In the genomic region with DNA sequence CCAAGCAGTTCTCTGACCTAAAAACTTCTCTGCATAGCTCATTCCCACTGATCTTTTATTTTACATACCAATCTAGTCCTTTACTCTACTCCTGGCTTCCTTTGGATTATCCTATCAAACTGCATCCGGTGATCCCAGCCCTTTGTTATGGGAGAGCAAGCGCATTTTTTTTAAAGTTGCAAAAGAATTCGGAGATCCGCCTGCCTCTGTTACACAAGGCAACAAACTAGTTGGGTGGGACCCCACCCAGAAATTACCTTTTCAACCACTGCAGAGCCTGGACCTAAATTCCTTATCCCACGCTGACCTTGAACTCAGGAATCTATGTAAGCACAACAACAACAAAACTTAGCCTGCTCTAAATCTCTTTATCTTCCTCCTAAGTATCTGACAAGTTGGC, we compare ENCODE assay signal across 13 mouse cellular contexts.
"Had no signal": no experiment of that assay in that cellular context is flagged by ENCODE, and none has a peak within 500 bp of the region (broad histone marks: within the 10 kb centered on the region; RNA-seq: fewer than 3 reads in every experiment).

No protein-coding gene starts in this region.

- H3K27ac ChIP-seq: macrophage; midbrain, embryonic 13.5 days; midbrain, embryonic 15.5 days; neural tube, embryonic 12.5 days; stomach, embryonic 15.5 days; stomach, postnatal 0 days had no signal

- H3K36me3 ChIP-seq: midbrain, embryonic 13.5 days; midbrain, embryonic 15.5 days; stomach, embryonic 15.5 days had no signal

- DNase-seq: lung, embryonic 14.5 days; lung, postnatal 10 days; right cerebral cortex, postnatal 14 days; thymus, adult 2 months; thymus, postnatal 36 days had no signal

- H3K4me1 ChIP-seq: midbrain, embryonic 15.5 days; neural tube, embryonic 12.5 days; stomach, embryonic 15.5 days had no signal

- H3K9me3 ChIP-seq: megakaryocyte, embryonic 14.5 days; midbrain, embryonic 13.5 days; midbrain, embryonic 15.5 days; neural tube, embryonic 12.5 days; stomach, embryonic 15.5 days had no signal

- ATAC-seq: midbrain, embryonic 13.5 days; midbrain, embryonic 15.5 days had no signal

- H3K4me3 ChIP-seq: megakaryocyte, embryonic 14.5 days; midbrain, embryonic 13.5 days; midbrain, embryonic 15.5 days; neural tube, embryonic 12.5 days; stomach, embryonic 15.5 days had no signal

- H3K4me2 ChIP-seq: lung, embryonic 14.5 days; midbrain, embryonic 11.5 days; midbrain, embryonic 13.5 days; midbrain, embryonic 15.5 days; neural tube, embryonic 12.5 days; stomach, embryonic 15.5 days had no signal

- H3K27me3 ChIP-seq: megakaryocyte, embryonic 14.5 days; midbrain, embryonic 13.5 days; midbrain, embryonic 15.5 days; neural tube, embryonic 12.5 days; stomach, embryonic 15.5 days had no signal

- H3K9ac ChIP-seq: lung, embryonic 14.5 days; midbrain, embryonic 13.5 days; midbrain, embryonic 15.5 days; neural tube, embryonic 12.5 days; stomach, embryonic 15.5 days had no signal
